Mouse (Mus musculus) lung, embryonic 16.5 days (tissue): Measurements from ENCODE around the gene Lrrc10b. TPM values are rescaled to one million over a fixed set of nuclear protein-coding genes. Genes with fewer than 3 reads are reported as not detected.

ENCODE experiments used
- ATAC-seq: fragments of 200-750 bp; cut with Nextera tagmentation; 2 replicates; pipeline ENCODE4 v1.8.0; 2017; ENCODE audit warnings: low read depth, mild to moderate bottlenecking, moderate library complexity
- H3K27ac ChIP-seq: fragments of 300-500 bp; sonication (generic); 2 replicates; pipeline ENCODE4 v1.5.1; 2014; ENCODE audit warnings: mild to moderate bottlenecking, control low read depth, low read length
- H3K27me3 ChIP-seq: fragments of 300-500 bp; sonication (generic); 2 replicates; pipeline ENCODE4 v1.6.1; 2014; ENCODE audit warnings: low read depth, low read length, mixed read lengths; ENCODE audit not compliant: control insufficient read depth, insufficient read depth
- H3K36me3 ChIP-seq: fragments of 300-500 bp; sonication (generic); 2 replicates; pipeline ENCODE4 v1.6.1; 2014; ENCODE audit warnings: low read length; ENCODE audit not compliant: control insufficient read depth, insufficient read depth
- H3K4me1 ChIP-seq: fragments of 300-500 bp; sonication (generic); replicated peaks from 2 replicates; pipeline ENCODE4 v1.6.1; 2014; ENCODE audit warnings: low read length, mixed read lengths; ENCODE audit not compliant: control insufficient read depth, insufficient read depth
- H3K4me2 ChIP-seq: fragments of 300-500 bp; sonication (generic); 2 replicates; pipeline ENCODE4 v1.6.1; 2014; ENCODE audit warnings: low read depth, low read length, control low read depth
- H3K4me3 ChIP-seq: fragments of 300-500 bp; sonication (generic); 2 replicates; pipeline ENCODE4 v1.5.1; 2014; ENCODE audit warnings: mild to moderate bottlenecking, low read length, control low read depth
- H3K9ac ChIP-seq: fragments of 300-500 bp; sonication (generic); 2 replicates; pipeline ENCODE4 v1.6.1; 2014; ENCODE audit warnings: low read length, control low read depth
- H3K9me3 ChIP-seq: fragments of 300-500 bp; sonication (generic); 2 replicates; pipeline ENCODE4 v1.6.1; 2016; ENCODE audit warnings: low read length; ENCODE audit not compliant: control insufficient read depth
- WGBS: fragments of 180-500 bp; shearing (Covaris S2); extraction: QIAGEN DNeasy Blood & Tissue Kit; methylation state at CpG from one replicate; pipeline ENCODE4 v1.1.7; 2014; 5-methylcytosine and 5-hydroxymethylcytosine counted together
- polyA plus RNA-seq: library from polyadenylated mRNA; unstranded; fragments of >200 nt; fragmentation: Nextera tagmentation; extraction: Ambion mirVana; gene quantifications from 2 replicates; pipeline ENCODE4 v1.2.1, GENCODE M21; 2015

Lrrc10b gene
- polyA plus RNA-seq, 1 experiment from 2014 or later = 0.73 TPM

GRCm38 (mm10) chr19:10433879-10434540 is 23.3 kb downstream of the Lrrc10b start:
- ATAC-seq = no peak

GRCm38 (mm10) chr19:10433225-10433624 is 24.0 kb downstream of the Lrrc10b start:
- peaks cover 26% of the 10 kb centered on the region for H3K4me1 ChIP-seq
- H3K4me2 ChIP-seq = no peak overlapping the region
- no peaks in the 10 kb centered on the region for H3K9me3 ChIP-seq
- H3K9ac ChIP-seq = no peak overlapping the region
- H3K4me3 ChIP-seq = no peak overlapping the region
- WGBS = 55% methylated on average over 7 of the region's 7 CpGs
- H3K27ac ChIP-seq = no peak overlapping the region
- ATAC-seq = no peak
- H3K36me3 ChIP-seq = no peaks in the 10 kb centered on the region
- H3K27me3 ChIP-seq = no peaks in the 10 kb centered on the region

More at GRCm38 (mm10) chr19:10433879-10434540, 23.3 kb downstream of the Lrrc10b start:
- peak overlapping the region; percentile 25; the same call in 1 of the 2 replicates for H3K27ac ChIP-seq
- no peaks in the 10 kb centered on the region for H3K27me3 ChIP-seq
- H3K4me2 ChIP-seq = no peak overlapping the region
- no peaks in the 10 kb centered on the region for H3K9me3 ChIP-seq
- no peak overlapping the region for H3K4me3 ChIP-seq
- no peaks in the 10 kb centered on the region for H3K36me3 ChIP-seq
- 49% methylated on average over 9 of the region's 9 CpGs for WGBS
- peaks cover 26% of the 10 kb centered on the region for H3K4me1 ChIP-seq
- H3K9ac ChIP-seq = no peak overlapping the region

- no peak for ATAC-seq
- H3K27me3 ChIP-seq = no peaks in the 10 kb centered on the region
- H3K36me3 ChIP-seq = no peaks in the 10 kb centered on the region
- H3K9ac ChIP-seq = no peak overlapping the region
- no peak overlapping the region for H3K4me3 ChIP-seq
- H3K27ac ChIP-seq = no peak overlapping the region
- WGBS = 54% methylated on average over 4 of the region's 4 CpGs
- H3K4me2 ChIP-seq = no peak overlapping the region
- H3K9me3 ChIP-seq = no peaks in the 10 kb centered on the region
- peaks cover 26% of the 10 kb centered on the region for H3K4me1 ChIP-seq
These were observed 25.4 kb downstream of the Lrrc10b start for GRCm38 (mm10) chr19:10431841-10432240.

GRCm38 (mm10) chr19:10431410-10431809 is 25.9 kb downstream of the Lrrc10b start:
- H3K27me3 ChIP-seq = no peaks in the 10 kb centered on the region
- WGBS = 31% methylated on average over 3 of the region's 3 CpGs
- H3K4me1 ChIP-seq = peaks cover 25% of the 10 kb centered on the region
- H3K4me3 ChIP-seq = no peak overlapping the region
- no peaks in the 10 kb centered on the region for H3K9me3 ChIP-seq
- H3K4me2 ChIP-seq = no peak overlapping the region
- H3K9ac ChIP-seq = no peak overlapping the region
- ATAC-seq = no peak
- no peak overlapping the region for H3K27ac ChIP-seq
- no peaks in the 10 kb centered on the region for H3K36me3 ChIP-seq

- Histone ChIP-seq H3K36me3 (no peaks in the 10 kb centered on the region), H3K4me2 (no peak overlapping the region), H3K9ac (no peak overlapping the region), H3K27ac (no peak overlapping the region), H3K9me3 (no peaks in the 10 kb centered on the region), H3K4me3 (no peak overlapping the region), H3K27me3 (no peaks in the 10 kb centered on the region), H3K4me1 (peaks cover 21% of the 10 kb centered on the region)
- WGBS = 68% methylated on average over 8 of the region's 8 CpGs
- ATAC-seq = no peak
These were observed 27.9 kb downstream of the Lrrc10b start for GRCm38 (mm10) chr19:10429371-10429770.

- no peak overlapping the region for H3K27ac ChIP-seq
- H3K27me3 ChIP-seq = peaks cover 3% of the 10 kb centered on the region
- peaks cover 17% of the 10 kb centered on the region for H3K4me1 ChIP-seq
- no peak for ATAC-seq
- no peaks in the 10 kb centered on the region for H3K9me3 ChIP-seq
- H3K4me3 ChIP-seq = no peak overlapping the region
- H3K9ac ChIP-seq = no peak overlapping the region
- no peak overlapping the region for H3K4me2 ChIP-seq
- H3K36me3 ChIP-seq = no peaks in the 10 kb centered on the region
- 75% methylated on average over 9 of the region's 9 CpGs for WGBS
These were observed 29.8 kb downstream of the Lrrc10b start for GRCm38 (mm10) chr19:10427431-10427830.

- WGBS = 44% methylated on average over 6 of the region's 6 CpGs
- no peak overlapping the region for H3K4me3 ChIP-seq
- peaks cover 3% of the 10 kb centered on the region for H3K27me3 ChIP-seq
- peaks cover 22% of the 10 kb centered on the region for H3K4me1 ChIP-seq
- H3K9ac ChIP-seq = no peak overlapping the region
- no peak overlapping the region for H3K27ac ChIP-seq
- no peaks in the 10 kb centered on the region for H3K9me3 ChIP-seq
- H3K4me2 ChIP-seq = no peak overlapping the region
- ATAC-seq = no peak
- H3K36me3 ChIP-seq = no peaks in the 10 kb centered on the region
These were observed 30.5 kb downstream of the Lrrc10b start for GRCm38 (mm10) chr19:10426793-10427192.

GRCm38 (mm10) chr19:10426312-10426711 is 31.0 kb downstream of the Lrrc10b start:
- ATAC-seq = no peak
- peaks cover 22% of the 10 kb centered on the region for H3K4me1 ChIP-seq
- H3K9ac ChIP-seq = no peak overlapping the region
- H3K4me2 ChIP-seq = no peak overlapping the region
- WGBS = 53% methylated on average over 25 of the region's 25 CpGs
- no peaks in the 10 kb centered on the region for H3K9me3 ChIP-seq
- H3K36me3 ChIP-seq = no peaks in the 10 kb centered on the region
- no peak overlapping the region for H3K27ac ChIP-seq
- H3K27me3 ChIP-seq = peaks cover 3% of the 10 kb centered on the region
- H3K4me3 ChIP-seq = no peak overlapping the region

GRCm38 (mm10) chr19:10425484-10426270 is 31.6 kb downstream of the Lrrc10b start:
- WGBS = 58% methylated on average over 13 of the region's 13 CpGs
- H3K9me3 ChIP-seq = no peaks in the 10 kb centered on the region
- H3K27ac ChIP-seq = no peak overlapping the region
- ATAC-seq = no peak
- H3K36me3 ChIP-seq = no peaks in the 10 kb centered on the region
- H3K9ac ChIP-seq = no peak overlapping the region
- H3K4me3 ChIP-seq = no peak overlapping the region
- peaks cover 3% of the 10 kb centered on the region for H3K27me3 ChIP-seq
- H3K4me2 ChIP-seq = no peak overlapping the region
- peaks cover 22% of the 10 kb centered on the region for H3K4me1 ChIP-seq
